Mouse (Mus musculus) intestine, postnatal 0 days (tissue): ENCODE results near the gene Armh4. TPM values are rescaled to one million over a fixed set of nuclear protein-coding genes. Genes with fewer than 3 reads are reported as not detected.
A peak's percentile ranks its signal among the peaks of the same experiment; 100 is the strongest.

Experiments
- ATAC-seq: fragments of 200-750 bp; cut with Nextera tagmentation; 2 replicates; pipeline ENCODE4 v1.8.0; 2017; ENCODE audit warnings: mild to moderate bottlenecking, moderate TSS enrichment, moderate library complexity
- H3K27ac ChIP-seq: fragments of 300-500 bp; sonication (generic); 2 replicates; pipeline ENCODE4 v1.5.1; 2014; ENCODE audit warnings: mild to moderate bottlenecking, low read depth, low read length, moderate library complexity
- H3K27me3 ChIP-seq: fragments of 300-500 bp; sonication (generic); replicated peaks from 2 replicates; pipeline ENCODE4 v1.6.1; 2014; ENCODE audit warnings: low read length, mixed read lengths; ENCODE audit not compliant: control insufficient read depth, insufficient read depth
- H3K36me3 ChIP-seq: fragments of 300-500 bp; sonication (generic); 2 replicates; pipeline ENCODE4 v1.6.1; 2014; ENCODE audit warnings: mild to moderate bottlenecking, moderate library complexity; ENCODE audit not compliant: control insufficient read depth, insufficient read depth
- H3K4me1 ChIP-seq: fragments of 300-500 bp; sonication (generic); replicated peaks from 2 replicates; pipeline ENCODE4 v1.6.1; 2014; ENCODE audit warnings: antibody characterized with exemption, low read length, mixed read lengths; ENCODE audit not compliant: control insufficient read depth, insufficient read depth
- H3K4me2 ChIP-seq: fragments of 300-500 bp; sonication (generic); replicated peaks from 2 replicates; pipeline ENCODE4 v1.6.1; 2014; ENCODE audit warnings: low read depth, mild to moderate bottlenecking, moderate library complexity
- H3K4me3 ChIP-seq: fragments of 300-500 bp; sonication (generic); 2 replicates; pipeline ENCODE4 v1.5.1; 2014; ENCODE audit warnings: low read depth, low read length
- H3K9ac ChIP-seq: fragments of 300-500 bp; sonication (generic); 2 replicates; pipeline ENCODE4 v1.6.1; 2014; ENCODE audit warnings: mild to moderate bottlenecking, low read depth, low read length
- H3K9me3 ChIP-seq: fragments of 300-500 bp; sonication (generic); 2 replicates; pipeline ENCODE4 v1.6.1; 2016; ENCODE audit warnings: mixed run types; ENCODE audit not compliant: control insufficient read depth
- CTCF ChIP-seq: sonication (generic); IDR thresholded peaks from 2 replicates; pipeline ENCODE4 v1.5.1; 2016; ENCODE audit warnings: low read depth, mild to moderate bottlenecking, control low read depth, antibody characterized with exemption, moderate library complexity
- WGBS: fragments of 180-500 bp; shearing (Covaris S2); extraction: QIAGEN DNeasy Blood & Tissue Kit; methylation state at CpG from one replicate; pipeline ENCODE4 v1.1.7; 2014; 5-methylcytosine and 5-hydroxymethylcytosine counted together
- polyA plus RNA-seq: library from polyadenylated mRNA; unstranded; fragments of >200 nt; fragmentation: Nextera tagmentation; extraction: Ambion mirVana; gene quantifications from 2 replicates; pipeline ENCODE4 v1.2.1, GENCODE M21; 2015

Gene Armh4
- polyA plus RNA-seq, 1 experiment from 2014 or later = 6.2 TPM

- 39% methylated on average over 3 of the region's 3 CpGs for WGBS
- Histone ChIP-seq H3K36me3 (no peaks in the 10 kb centered on the region), H3K27me3 (no peaks in the 10 kb centered on the region), H3K9me3 (no peaks in the 10 kb centered on the region), H3K4me3 (no peak overlapping the region), H3K27ac (no peak overlapping the region), H3K4me1 (no peaks in the 10 kb centered on the region), H3K4me2 (no peak overlapping the region), H3K9ac (no peak overlapping the region)
- ATAC-seq = no peak
- peak; percentile 32 for TF ChIP-seq CTCF
Measured at GRCm38 (mm10) chr14:49711016-49711415, 72.2 kb downstream of the Armh4 start.

GRCm38 (mm10) chr14:49703432-49704200 lies 79.6 kb downstream of the Armh4 start:
- no peak overlapping the region for H3K4me2 ChIP-seq
- no peak overlapping the region for H3K9ac ChIP-seq
- H3K36me3 ChIP-seq = no peaks in the 10 kb centered on the region
- 22% methylated on average over 3 of the region's 3 CpGs for WGBS
- H3K27me3 ChIP-seq = no peaks in the 10 kb centered on the region
- no peak for TF ChIP-seq CTCF
- H3K4me3 ChIP-seq = no peak overlapping the region
- no peaks in the 10 kb centered on the region for H3K4me1 ChIP-seq
- peak; percentile 43; the same call in 1 of the 2 replicates for ATAC-seq
- H3K9me3 ChIP-seq = no peaks in the 10 kb centered on the region
- no peak overlapping the region for H3K27ac ChIP-seq

GRCm38 (mm10) chr14:49679511-49680284 lies 103.5 kb downstream of the Armh4 start:
- 61% methylated on average over 5 of the region's 5 CpGs for WGBS
- Histone ChIP-seq H3K27me3 (no peaks in the 10 kb centered on the region), H3K9ac (no peak overlapping the region), H3K27ac (no peak overlapping the region), H3K4me2 (no peak overlapping the region), H3K9me3 (no peaks in the 10 kb centered on the region), H3K4me3 (no peak overlapping the region), H3K36me3 (no peaks in the 10 kb centered on the region), H3K4me1 (no peaks in the 10 kb centered on the region)
- TF ChIP-seq CTCF = no peak
- ATAC-seq = no peak

- no peaks in the 10 kb centered on the region for H3K4me1 ChIP-seq
- no peaks in the 10 kb centered on the region for H3K9me3 ChIP-seq
- H3K27ac ChIP-seq = no peak overlapping the region
- no peak overlapping the region for H3K4me2 ChIP-seq
- no peak overlapping the region for H3K9ac ChIP-seq
- H3K4me3 ChIP-seq = no peak overlapping the region
- H3K36me3 ChIP-seq = no peaks in the 10 kb centered on the region
- 63% methylated on average over 2 of the region's 2 CpGs for WGBS
- TF ChIP-seq CTCF = no peak
- H3K27me3 ChIP-seq = no peaks in the 10 kb centered on the region
- no peak for ATAC-seq
Measured at GRCm38 (mm10) chr14:49676580-49676979, 106.6 kb downstream of the Armh4 start.

GRCm38 (mm10) chr14:49660444-49660843 lies 122.7 kb downstream of the Armh4 start:
- Histone ChIP-seq H3K9me3 (no peaks in the 10 kb centered on the region), H3K27ac (no peak overlapping the region), H3K36me3 (no peaks in the 10 kb centered on the region), H3K4me1 (no peaks in the 10 kb centered on the region), H3K4me3 (no peak overlapping the region), H3K4me2 (no peak overlapping the region), H3K9ac (no peak overlapping the region), H3K27me3 (no peaks in the 10 kb centered on the region)
- TF ChIP-seq CTCF = no peak
- WGBS = 55% methylated on average over 4 of the region's 4 CpGs
- ATAC-seq = no peak

GRCm38 (mm10) chr14:49649191-49649590 lies 134.0 kb downstream of the Armh4 start:
- H3K4me1 ChIP-seq = no peaks in the 10 kb centered on the region
- H3K9ac ChIP-seq = no peak overlapping the region
- no peaks in the 10 kb centered on the region for H3K27me3 ChIP-seq
- no peak overlapping the region for H3K4me2 ChIP-seq
- no peaks in the 10 kb centered on the region for H3K9me3 ChIP-seq
- no peaks in the 10 kb centered on the region for H3K36me3 ChIP-seq
- ATAC-seq = no peak
- TF ChIP-seq CTCF = no peak
- no peak overlapping the region for H3K4me3 ChIP-seq
- WGBS = 59% methylated on average over 1 of the region's 1 CpGs
- H3K27ac ChIP-seq = no peak overlapping the region
